Mouse (Mus musculus): ENCODE measurements around the gene Ptprg. TPM values are rescaled to one million over a fixed set of nuclear protein-coding genes. Genes with fewer than 3 reads are reported as not detected.

Gene Ptprg
- polyA plus RNA-seq, 1 experiment from 2014 or later: 48.1 TPM

DNA sequence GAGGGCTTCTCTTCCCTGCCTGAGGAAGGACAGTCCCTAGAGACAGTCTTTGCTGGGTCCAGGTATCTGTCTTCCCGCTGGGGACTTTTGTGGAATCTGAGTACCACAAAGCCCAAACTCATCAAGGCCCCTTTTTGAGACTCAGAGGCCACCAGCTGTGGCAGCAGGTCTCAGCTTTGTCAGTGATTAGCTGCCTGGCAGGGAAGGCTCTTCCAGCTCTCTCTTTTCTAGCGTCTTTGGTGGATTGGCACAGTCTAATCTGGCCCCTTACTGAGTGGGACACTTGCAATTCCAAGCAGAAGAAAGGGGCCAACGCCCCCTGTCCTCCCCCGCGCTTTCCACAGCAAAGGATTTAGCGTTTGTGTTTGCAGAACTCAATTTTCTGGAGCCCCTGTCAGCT lies 117.5 kb downstream of the Ptprg start:
- Histone ChIP-seq H3K4me3 (no peak overlapping the region), H3K9me3 (no peaks in the 10 kb centered on the region), H3K4me1 (replicated peaks) (peaks cover 34% of the 10 kb centered on the region), H3K9ac (no peak overlapping the region), H3K36me3 (no peaks in the 10 kb centered on the region), H3K27ac (replicated peaks) (no peak overlapping the region), H3K27me3 (no peaks in the 10 kb centered on the region), H3K4me2 (peak overlapping the region; percentile 24; the same call in 1 of the 2 replicates)
- no peak for ATAC-seq (ENCODE audit: low FRiP score, low read depth)
- 6% methylated on average over 6 of the region's 6 CpGs for WGBS

DNA sequence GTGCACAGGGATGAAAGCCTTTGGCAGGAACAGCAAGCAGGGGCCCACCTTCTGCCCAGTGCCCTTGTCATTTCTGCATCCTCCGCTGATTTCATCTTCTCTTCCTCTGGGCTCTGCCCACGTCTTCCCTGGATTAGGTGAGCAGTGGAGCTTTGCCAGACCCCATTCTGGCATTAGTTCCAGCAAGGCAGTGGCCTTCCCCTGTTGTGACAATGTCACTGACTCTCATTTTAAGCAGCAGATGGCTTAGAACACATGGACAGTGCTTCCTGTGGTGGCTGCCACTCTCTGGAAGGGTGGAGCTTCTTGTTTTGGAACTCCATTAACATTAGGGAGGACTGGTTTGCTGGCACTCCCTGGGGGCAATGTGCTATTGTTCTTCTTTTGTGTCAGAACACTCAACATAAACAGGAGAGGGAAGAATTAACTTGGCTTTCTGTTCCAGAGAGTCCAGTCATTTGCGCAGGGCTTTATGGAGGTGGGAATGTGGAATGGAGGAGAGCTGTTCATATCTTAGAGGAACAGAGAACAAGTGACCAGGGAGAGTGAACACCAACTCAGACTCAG lies 119.7 kb downstream of the Ptprg start:
- Histone ChIP-seq H3K36me3 (no peaks in the 10 kb centered on the region), H3K4me1 (replicated peaks) (peaks cover 26% of the 10 kb centered on the region), H3K27me3 (no peaks in the 10 kb centered on the region), H3K27ac (replicated peaks) (no peak overlapping the region), H3K9me3 (no peaks in the 10 kb centered on the region), H3K9ac (no peak overlapping the region), H3K4me3 (no peak overlapping the region), H3K4me2 (no peak overlapping the region)
- 70% methylated on average over 3 of the region's 3 CpGs for WGBS
- ATAC-seq (ENCODE audit: low FRiP score, low read depth): peak; percentile 24; the same call in 1 of the 2 replicates

DNA sequence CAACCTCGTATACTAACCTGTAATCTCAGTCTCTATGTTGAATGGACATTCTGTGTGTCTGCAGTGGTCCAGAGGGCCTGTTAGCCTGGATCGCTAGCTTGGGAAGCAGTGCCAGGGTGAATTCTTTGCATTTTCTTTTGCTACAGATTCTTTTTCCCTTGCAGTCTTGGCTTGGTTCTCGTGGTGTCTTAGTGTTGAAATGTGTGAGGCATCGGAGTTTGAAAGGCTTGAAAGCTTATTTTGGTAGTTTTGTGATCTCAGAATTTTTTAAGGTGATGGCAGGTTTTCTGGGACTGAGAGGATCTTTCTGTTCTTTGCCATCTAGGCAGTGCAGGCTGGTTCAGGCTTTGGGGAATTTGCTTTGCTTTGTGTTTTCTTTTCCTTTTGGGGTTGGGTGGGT lies 124.9 kb downstream of the Ptprg start:
- no peaks in the 10 kb centered on the region for H3K36me3 ChIP-seq
- H3K4me1 ChIP-seq (replicated peaks): peaks cover 21% of the 10 kb centered on the region
- H3K4me2 ChIP-seq: no peak overlapping the region
- 75% methylated on average over 4 of the region's 4 CpGs for WGBS
- H3K9ac ChIP-seq: no peak overlapping the region
- no peak overlapping the region for H3K27ac ChIP-seq (replicated peaks)
- no peaks in the 10 kb centered on the region for H3K27me3 ChIP-seq
- no peaks in the 10 kb centered on the region for H3K9me3 ChIP-seq
- no peak overlapping the region for H3K4me3 ChIP-seq
- no peak for ATAC-seq (ENCODE audit: low FRiP score, low read depth)

- no peak overlapping the region for H3K4me2 ChIP-seq
- H3K27ac ChIP-seq (replicated peaks): no peak overlapping the region
- H3K4me1 ChIP-seq (replicated peaks): peaks cover 34% of the 10 kb centered on the region
- H3K9me3 ChIP-seq: no peaks in the 10 kb centered on the region
- 79% methylated on average over 3 of the region's 3 CpGs for WGBS
- no peaks in the 10 kb centered on the region for H3K27me3 ChIP-seq
- ATAC-seq (ENCODE audit: low FRiP score, low read depth): no peak
- H3K4me3 ChIP-seq: no peak overlapping the region
- H3K36me3 ChIP-seq: no peaks in the 10 kb centered on the region
- H3K9ac ChIP-seq: no peak overlapping the region
Measured at GRCm38 (mm10) chr14:11679741-11680140, 126.4 kb downstream of the Ptprg start.

- Histone ChIP-seq H3K4me1 (replicated peaks) (peaks cover 34% of the 10 kb centered on the region), H3K4me3 (no peak overlapping the region), H3K36me3 (no peaks in the 10 kb centered on the region), H3K9me3 (no peaks in the 10 kb centered on the region), H3K4me2 (no peak overlapping the region), H3K27ac (replicated peaks) (no peak overlapping the region), H3K9ac (no peak overlapping the region), H3K27me3 (no peaks in the 10 kb centered on the region)
- WGBS: 88% methylated on average over 2 of the region's 2 CpGs
- no peak for ATAC-seq (ENCODE audit: low FRiP score, low read depth)
Measured at GRCm38 (mm10) chr14:11680621-11681020, 127.3 kb downstream of the Ptprg start.

DNA sequence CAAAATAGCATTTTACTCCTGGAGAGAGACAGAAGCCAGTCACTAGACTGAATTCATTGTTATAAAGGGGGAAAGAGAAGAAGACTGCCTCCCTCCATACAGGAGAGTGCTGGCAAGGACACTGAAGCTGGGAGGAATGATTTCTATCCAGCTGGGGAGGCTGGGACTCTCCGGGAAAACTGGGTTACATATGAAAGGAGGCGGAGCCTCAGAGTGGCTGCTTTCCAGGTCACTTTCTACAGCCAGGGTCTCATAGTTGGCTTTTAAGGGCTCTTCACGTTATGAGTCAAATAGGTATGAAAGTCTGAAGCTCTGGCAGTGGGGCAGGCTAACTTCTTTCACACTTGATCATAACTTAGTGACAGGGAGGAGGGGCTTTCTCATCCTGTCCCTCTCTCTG lies 129.1 kb downstream of the Ptprg start:
- H3K4me2 ChIP-seq: no peak overlapping the region
- WGBS: 27% methylated on average over 3 of the region's 3 CpGs
- no peak overlapping the region for H3K27ac ChIP-seq (replicated peaks)
- no peaks in the 10 kb centered on the region for H3K36me3 ChIP-seq
- peaks cover 34% of the 10 kb centered on the region for H3K4me1 ChIP-seq (replicated peaks)
- no peak overlapping the region for H3K4me3 ChIP-seq
- no peak overlapping the region for H3K9ac ChIP-seq
- H3K27me3 ChIP-seq: no peaks in the 10 kb centered on the region
- 0 out of 2 replicates have a peak, but pooled peaks have one; percentile 32 for ATAC-seq (ENCODE audit: low FRiP score, low read depth)
- no peaks in the 10 kb centered on the region for H3K9me3 ChIP-seq

DNA sequence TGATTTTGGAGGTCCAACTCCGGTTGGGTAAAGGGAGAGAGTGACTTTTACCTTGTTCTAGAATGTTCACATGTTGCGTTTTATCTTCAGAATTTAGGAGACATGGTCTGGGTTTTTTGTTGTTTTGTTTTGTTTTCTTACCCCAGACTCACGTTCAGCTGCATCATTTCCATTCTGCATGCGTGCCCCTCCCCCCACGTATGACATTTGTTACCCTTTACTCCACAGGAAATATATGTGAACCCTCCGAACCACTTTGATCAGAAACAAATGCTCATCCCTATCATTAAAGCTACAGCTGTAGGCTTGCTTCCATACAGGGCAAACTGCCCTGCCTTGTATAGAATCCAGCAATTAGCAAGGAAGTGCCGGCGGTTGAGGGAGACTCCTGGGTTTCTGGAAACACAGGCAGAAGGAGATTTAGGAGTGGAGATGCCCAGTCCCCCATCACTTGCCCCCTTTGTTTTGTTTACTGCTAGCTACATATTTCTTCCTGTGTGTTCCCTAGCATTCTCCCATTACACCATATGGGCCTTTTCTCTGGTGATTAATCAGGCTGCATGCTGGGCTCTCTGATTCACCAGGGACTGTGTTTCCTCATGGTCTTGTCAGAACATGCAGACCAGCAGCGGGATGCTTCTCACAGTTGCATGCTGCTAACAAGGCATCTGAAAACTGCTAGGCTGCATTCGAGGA lies 130.2 kb downstream of the Ptprg start:
- Histone ChIP-seq H3K27ac (replicated peaks) (no peak overlapping the region), H3K9ac (no peak overlapping the region), H3K27me3 (no peaks in the 10 kb centered on the region), H3K4me3 (no peak overlapping the region), H3K4me1 (replicated peaks) (peaks cover 34% of the 10 kb centered on the region), H3K4me2 (no peak overlapping the region), H3K9me3 (no peaks in the 10 kb centered on the region), H3K36me3 (no peaks in the 10 kb centered on the region)
- 30% methylated on average over 10 of the region's 10 CpGs for WGBS
- ATAC-seq (ENCODE audit: low FRiP score, low read depth): 0 out of 2 replicates have a peak, but pooled peaks have one; percentile 27

- Histone ChIP-seq H3K36me3 (no peaks in the 10 kb centered on the region), H3K4me2 (no peak overlapping the region), H3K27ac (replicated peaks) (no peak overlapping the region), H3K9me3 (no peaks in the 10 kb centered on the region), H3K27me3 (no peaks in the 10 kb centered on the region), H3K9ac (no peak overlapping the region), H3K4me3 (no peak overlapping the region), H3K4me1 (replicated peaks) (peaks cover 38% of the 10 kb centered on the region)
- WGBS: 36% methylated on average over 2 of the region's 2 CpGs
- no peak for ATAC-seq (ENCODE audit: low FRiP score, low read depth)
Measured at GRCm38 (mm10) chr14:11684104-11684503, 130.8 kb downstream of the Ptprg start.

GRCm38 (mm10) chr14:11687541-11687940 lies 134.2 kb downstream of the Ptprg start:
- no peak overlapping the region for H3K4me2 ChIP-seq
- no peak overlapping the region for H3K27ac ChIP-seq (replicated peaks)
- H3K9me3 ChIP-seq: no peaks in the 10 kb centered on the region
- H3K4me1 ChIP-seq (replicated peaks): peaks cover 37% of the 10 kb centered on the region
- H3K4me3 ChIP-seq: no peak overlapping the region
- H3K9ac ChIP-seq: no peak overlapping the region
- WGBS: 87% methylated on average over 1 of the region's 1 CpGs
- H3K36me3 ChIP-seq: no peaks in the 10 kb centered on the region
- no peak for ATAC-seq (ENCODE audit: low FRiP score, low read depth)
- no peaks in the 10 kb centered on the region for H3K27me3 ChIP-seq

GRCm38 (mm10) chr14:11688142-11688541 lies 134.8 kb downstream of the Ptprg start:
- H3K27me3 ChIP-seq: no peaks in the 10 kb centered on the region
- no peak for ATAC-seq (ENCODE audit: low FRiP score, low read depth)

GRCm38 (mm10) chr14:11690066-11690465 lies 136.7 kb downstream of the Ptprg start:
- H3K9ac ChIP-seq: no peak overlapping the region
- H3K36me3 ChIP-seq: no peaks in the 10 kb centered on the region
- no peak overlapping the region for H3K4me2 ChIP-seq
- H3K4me1 ChIP-seq (replicated peaks): peaks cover 19% of the 10 kb centered on the region
- no peaks in the 10 kb centered on the region for H3K9me3 ChIP-seq
- ATAC-seq (ENCODE audit: low FRiP score, low read depth): no peak
- 92% methylated on average over 1 of the region's 1 CpGs for WGBS
- no peak overlapping the region for H3K27ac ChIP-seq (replicated peaks)
- no peak overlapping the region for H3K4me3 ChIP-seq
- no peaks in the 10 kb centered on the region for H3K27me3 ChIP-seq

More at GRCm38 (mm10) chr14:11688142-11688541, 134.8 kb downstream of the Ptprg start:
- Histone ChIP-seq H3K4me3 (no peak overlapping the region), H3K4me2 (no peak overlapping the region), H3K27ac (replicated peaks) (no peak overlapping the region), H3K9me3 (no peaks in the 10 kb centered on the region), H3K4me1 (replicated peaks) (peaks cover 32% of the 10 kb centered on the region), H3K9ac (no peak overlapping the region), H3K36me3 (no peaks in the 10 kb centered on the region)
- WGBS: 81% methylated on average over 6 of the region's 6 CpGs

GRCm38 (mm10) chr14:11691531-11691930 lies 138.2 kb downstream of the Ptprg start:
- no peak for ATAC-seq (ENCODE audit: low FRiP score, low read depth)
- H3K27ac ChIP-seq (replicated peaks): no peak overlapping the region
- H3K4me1 ChIP-seq (replicated peaks): peaks cover 25% of the 10 kb centered on the region
- 85% methylated on average over 3 of the region's 3 CpGs for WGBS
- no peak overlapping the region for H3K4me2 ChIP-seq
- no peaks in the 10 kb centered on the region for H3K9me3 ChIP-seq
- no peaks in the 10 kb centered on the region for H3K36me3 ChIP-seq
- no peaks in the 10 kb centered on the region for H3K27me3 ChIP-seq
- no peak overlapping the region for H3K9ac ChIP-seq
- H3K4me3 ChIP-seq: no peak overlapping the region
